Mouse (Mus musculus) inflammation-experienced regulatory T-cells, adult 6 months (primary cell): ENCODE measurements around the gene Exosc1. TPM values are rescaled to one million over a fixed set of nuclear protein-coding genes. Genes with fewer than 3 reads are reported as not detected.

ENCODE experiments used
- polyA plus RNA-seq, 3 experiments: library from polyadenylated mRNA; unstranded; fragments of 100-300 nt; shearing (Covaris generic); gene quantifications; one replicate each; pipeline ENCODE4 v1.2.1; 2017

Gene Exosc1
- polyA plus RNA-seq, 3 experiments from 2014 or later: 66.9 to 92.2 (median 92.1) TPM

Other genes starting within 250 kb of the Exosc1 start
- not detected for gene Slit1, start 189.8 kb downstream of the Exosc1 start, polyA plus RNA-seq
- gene Arhgap19, start 131.4 kb downstream of the Exosc1 start, polyA plus RNA-seq: 10 to 100 TPM in 1 of 3 experiments, 1 to 10 TPM in 2; 2.7 to 21.2 (median 2.7) TPM
- 10 to 100 TPM in 2 of 3 experiments, 1 to 10 TPM in 1; 7.8 to 24.9 (median 21.2) TPM for gene Frat1, start 103.5 kb downstream of the Exosc1 start, polyA plus RNA-seq
- gene Frat2, start 85.3 kb downstream of the Exosc1 start, polyA plus RNA-seq: 1 to 10 TPM in 2 of 3 experiments, under 1 TPM in 1; 0.33 to 1.5 (median 1.3) TPM
- gene Rrp12, start 37.2 kb downstream of the Exosc1 start, polyA plus RNA-seq: 1 to 10 TPM; 5.9 to 8.6 (median 7.5) TPM
- 10 to 100 TPM; 52.3 to 81.2 (median 59.2) TPM for gene Pgam1, start 21.5 kb downstream of the Exosc1 start, polyA plus RNA-seq
- 10 to 100 TPM; 38.4 to 48.4 (median 43.2) TPM for gene Zdhhc16, start 57 bp upstream of the Exosc1 start, polyA plus RNA-seq
- 10 to 100 TPM; 58.6 to 97.5 (median 79.2) TPM for gene Mms19, start 47.7 kb upstream of the Exosc1 start, polyA plus RNA-seq
- 1 to 10 TPM; 1.1 to 4.7 (median 3.9) TPM for gene Ubtd1, start 48.3 kb upstream of the Exosc1 start, polyA plus RNA-seq
- gene Ankrd2, start 102.6 kb upstream of the Exosc1 start, polyA plus RNA-seq: not detected
- not detected for gene Hoga1, start 112.2 kb upstream of the Exosc1 start, polyA plus RNA-seq
- not detected for gene 4933411K16Rik, start 118.8 kb upstream of the Exosc1 start, polyA plus RNA-seq
- under 1 TPM; 0.55 to 0.75 (median 0.65) TPM for gene Morn4, start 152.9 kb upstream of the Exosc1 start, polyA plus RNA-seq
- 10 to 100 TPM in 2 of 3 experiments, 1 to 10 TPM in 1; 8.1 to 16.7 (median 11.9) TPM for gene Pi4k2a, start 157.0 kb upstream of the Exosc1 start, polyA plus RNA-seq
- 10 to 100 TPM in 1 of 3 experiments, 1 to 10 TPM in 2; 6.1 to 12.0 (median 6.8) TPM for gene Avpi1, start 195.6 kb upstream of the Exosc1 start, polyA plus RNA-seq
- 1 to 10 TPM; 2.9 to 8.7 (median 6.9) TPM for gene Marveld1, start 214.0 kb upstream of the Exosc1 start, polyA plus RNA-seq
- gene Zfyve27, start 230.5 kb upstream of the Exosc1 start, polyA plus RNA-seq: 10 to 100 TPM; 12.1 to 18.8 (median 17.9) TPM